Mouse (Mus musculus) kidney, embryonic 14.5 days (tissue): ENCODE measurements around the gene Plxna4. TPM values are rescaled to one million over a fixed set of nuclear protein-coding genes. Genes with fewer than 3 reads are reported as not detected.

Source experiments
- ATAC-seq: fragments of 200-750 bp; cut with Nextera tagmentation; 2 replicates; pipeline ENCODE4 v1.8.0; 2017; ENCODE audit warnings: moderate number of reproducible peaks, mild to moderate bottlenecking, moderate TSS enrichment, moderate library complexity; ENCODE audit not compliant: low FRiP score, low TSS enrichment
- H3K27ac ChIP-seq: fragments of 300-500 bp; sonication (generic); 2 replicates; pipeline ENCODE4 v1.5.1; 2014; ENCODE audit warnings: low read depth, mild to moderate bottlenecking, low read length, moderate library complexity, mixed read lengths
- H3K27me3 ChIP-seq: fragments of 300-500 bp; sonication (generic); 2 replicates; pipeline ENCODE4 v1.6.1; 2014; ENCODE audit warnings: mild to moderate bottlenecking, low read length; ENCODE audit not compliant: control insufficient read depth, insufficient read depth
- H3K36me3 ChIP-seq: fragments of 300-500 bp; sonication (generic); 2 replicates; pipeline ENCODE4 v1.6.1; 2014; ENCODE audit warnings: low read length, mixed read lengths; ENCODE audit not compliant: control insufficient read depth, insufficient read depth
- H3K4me1 ChIP-seq: fragments of 300-500 bp; sonication (generic); 2 replicates; pipeline ENCODE4 v1.6.1; 2014; ENCODE audit warnings: low read length, mixed read lengths; ENCODE audit not compliant: control insufficient read depth, insufficient read depth
- H3K4me2 ChIP-seq: fragments of 300-500 bp; sonication (generic); replicated peaks from 2 replicates; pipeline ENCODE4 v1.6.1; 2014; ENCODE audit warnings: low read depth, mild to moderate bottlenecking, low read length
- H3K4me3 ChIP-seq: fragments of 300-500 bp; sonication (generic); 2 replicates; pipeline ENCODE4 v1.5.1; 2014; ENCODE audit warnings: mild to moderate bottlenecking, low read length
- H3K9ac ChIP-seq: fragments of 300-500 bp; sonication (generic); 2 replicates; pipeline ENCODE4 v1.6.1; 2014; ENCODE audit warnings: low read depth, mild to moderate bottlenecking, low read length, moderate library complexity
- H3K9me3 ChIP-seq: fragments of 300-500 bp; sonication (generic); 2 replicates; pipeline ENCODE4 v1.6.1; 2016; ENCODE audit warnings: low read length; ENCODE audit not compliant: control insufficient read depth
- WGBS: fragments of 180-500 bp; shearing (Covaris S2); extraction: QIAGEN DNeasy Blood & Tissue Kit; methylation state at CpG from one replicate; pipeline ENCODE4 v1.1.7; 2014; 5-methylcytosine and 5-hydroxymethylcytosine counted together
- polyA plus RNA-seq: library from polyadenylated mRNA; unstranded; fragments of >200 nt; fragmentation: Nextera tagmentation; extraction: Ambion mirVana; gene quantifications from 2 replicates; pipeline ENCODE4 v1.2.1, GENCODE M21; 2014

The Plxna4 gene
- polyA plus RNA-seq, 1 experiment from 2014 or later = 1.2 TPM

- H3K4me2 ChIP-seq = no peak overlapping the region
- no peaks in the 10 kb centered on the region for H3K9me3 ChIP-seq
- 73% methylated on average over 8 of the region's 8 CpGs for WGBS
- ATAC-seq = no peak
- no peaks in the 10 kb centered on the region for H3K36me3 ChIP-seq
- H3K4me1 ChIP-seq = no peaks in the 10 kb centered on the region
- H3K4me3 ChIP-seq = no peak overlapping the region
- no peak overlapping the region for H3K9ac ChIP-seq
- no peaks in the 10 kb centered on the region for H3K27me3 ChIP-seq
- H3K27ac ChIP-seq = no peak overlapping the region
These were observed 138.6 kb downstream of the Plxna4 start for GRCm38 (mm10) chr6:32449237-32449963.

- Histone ChIP-seq H3K27me3 (no peaks in the 10 kb centered on the region), H3K4me1 (no peaks in the 10 kb centered on the region), H3K36me3 (no peaks in the 10 kb centered on the region), H3K27ac (no peak overlapping the region), H3K4me3 (no peak overlapping the region), H3K9me3 (no peaks in the 10 kb centered on the region), H3K9ac (no peak overlapping the region), H3K4me2 (no peak overlapping the region)
- 85% methylated on average over 3 of the region's 3 CpGs for whole genome bisulfite sequencing
- ATAC-seq = no peak
These were observed 139.2 kb downstream of the Plxna4 start for GRCm38 (mm10) chr6:32448787-32449186.

DNA sequence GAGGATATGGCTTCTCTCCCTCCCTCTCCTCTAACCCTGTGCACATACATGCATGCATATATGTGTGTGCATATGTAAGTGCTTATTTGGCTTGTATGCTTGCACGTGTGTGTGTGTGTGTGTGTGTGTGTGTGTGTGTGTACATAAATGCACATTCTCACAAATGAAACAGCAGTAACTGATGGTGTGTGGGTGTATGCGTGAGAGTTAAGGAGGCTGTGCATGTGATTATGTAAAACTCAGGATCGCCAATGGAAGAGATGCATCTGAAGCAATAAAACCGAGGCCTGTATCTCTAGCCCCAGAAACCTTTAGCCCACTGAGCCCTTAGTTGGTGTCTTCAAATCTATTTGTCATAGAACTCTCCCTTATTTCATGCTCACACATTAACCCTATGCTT is 141.7 kb downstream of the Plxna4 start:
- Histone ChIP-seq H3K9me3 (no peaks in the 10 kb centered on the region), H3K27me3 (no peaks in the 10 kb centered on the region), H3K36me3 (no peaks in the 10 kb centered on the region), H3K9ac (no peak overlapping the region), H3K4me3 (no peak overlapping the region), H3K27ac (no peak overlapping the region), H3K4me2 (no peak overlapping the region), H3K4me1 (no peaks in the 10 kb centered on the region)
- ATAC-seq = no peak
- 78% methylated on average over 4 of the region's 4 CpGs for WGBS

- Histone ChIP-seq H3K9ac (no peak overlapping the region), H3K9me3 (no peaks in the 10 kb centered on the region), H3K27me3 (no peaks in the 10 kb centered on the region), H3K4me1 (no peaks in the 10 kb centered on the region), H3K27ac (no peak overlapping the region), H3K4me3 (no peak overlapping the region), H3K36me3 (no peaks in the 10 kb centered on the region), H3K4me2 (no peak overlapping the region)
- 39% methylated on average over 2 of the region's 2 CpGs for whole genome bisulfite sequencing
- no peak for ATAC-seq
These were observed 142.7 kb downstream of the Plxna4 start for GRCm38 (mm10) chr6:32445246-32445645.

- H3K27me3 ChIP-seq = no peaks in the 10 kb centered on the region
- no peak overlapping the region for H3K27ac ChIP-seq
- H3K4me1 ChIP-seq = no peaks in the 10 kb centered on the region
- no peak overlapping the region for H3K9ac ChIP-seq
- H3K36me3 ChIP-seq = no peaks in the 10 kb centered on the region
- 73% methylated on average over 2 of the region's 2 CpGs for WGBS
- ATAC-seq = no peak
- no peak overlapping the region for H3K4me3 ChIP-seq
- no peak overlapping the region for H3K4me2 ChIP-seq
- H3K9me3 ChIP-seq = no peaks in the 10 kb centered on the region
These were observed 143.6 kb downstream of the Plxna4 start for GRCm38 (mm10) chr6:32444393-32444792.

- no peak for ATAC-seq
- no peaks in the 10 kb centered on the region for H3K9me3 ChIP-seq
- no peaks in the 10 kb centered on the region for H3K4me1 ChIP-seq
- H3K27me3 ChIP-seq = no peaks in the 10 kb centered on the region
- no peak overlapping the region for H3K4me3 ChIP-seq
- H3K36me3 ChIP-seq = no peaks in the 10 kb centered on the region
- 88% methylated on average over 1 of the region's 1 CpGs for WGBS
- no peak overlapping the region for H3K9ac ChIP-seq
- H3K4me2 ChIP-seq = no peak overlapping the region
- H3K27ac ChIP-seq = no peak overlapping the region
These were observed 144.3 kb downstream of the Plxna4 start for GRCm38 (mm10) chr6:32443679-32444078.

DNA sequence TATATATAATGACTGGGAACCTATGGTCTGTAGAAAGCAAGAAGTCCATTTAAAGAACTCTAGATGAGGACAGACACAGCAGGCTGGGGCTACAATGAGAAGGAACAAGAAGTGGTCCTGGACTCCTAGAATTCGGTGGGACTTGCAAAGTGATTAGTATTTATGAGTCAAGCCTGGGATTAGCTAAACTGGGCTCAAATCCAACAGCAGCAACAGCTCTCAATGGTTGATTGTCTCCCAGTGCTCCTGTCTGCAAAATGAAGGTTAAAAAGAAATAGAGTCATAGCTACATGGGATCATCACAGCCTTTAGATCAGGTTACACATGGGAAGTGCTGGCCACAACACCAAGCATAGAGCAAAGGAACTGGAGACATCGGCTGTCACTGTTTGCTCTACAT is 148.6 kb downstream of the Plxna4 start:
- no peaks in the 10 kb centered on the region for H3K9me3 ChIP-seq
- H3K27ac ChIP-seq = no peak overlapping the region
- no peaks in the 10 kb centered on the region for H3K36me3 ChIP-seq
- WGBS = 53% methylated on average over 2 of the region's 2 CpGs
- no peaks in the 10 kb centered on the region for H3K27me3 ChIP-seq
- ATAC-seq = no peak
- H3K4me3 ChIP-seq = no peak overlapping the region
- H3K9ac ChIP-seq = no peak overlapping the region
- no peaks in the 10 kb centered on the region for H3K4me1 ChIP-seq
- H3K4me2 ChIP-seq = no peak overlapping the region

DNA sequence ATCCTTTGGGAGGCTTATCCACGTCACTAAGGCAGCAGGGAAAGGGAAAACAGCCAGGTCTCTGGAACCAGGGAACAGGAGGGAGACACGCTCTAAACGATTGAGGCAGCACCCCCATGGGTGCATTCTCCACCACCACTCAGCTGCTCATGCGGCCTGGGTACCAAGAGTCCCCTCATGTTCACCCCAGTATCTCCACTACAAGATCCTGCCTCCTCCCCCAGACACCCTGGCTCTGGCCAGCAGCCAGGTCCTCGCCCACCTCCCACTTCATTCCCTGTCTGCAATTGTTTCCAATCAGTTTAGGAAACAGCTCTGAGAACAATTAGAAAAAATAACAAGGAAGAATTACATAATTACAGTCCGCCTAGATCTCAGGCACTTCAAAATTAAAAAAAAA is 150.8 kb downstream of the Plxna4 start:
- ATAC-seq = no peak
- 65% methylated on average over 6 of the region's 6 CpGs for WGBS

GRCm38 (mm10) chr6:32423124-32423523 is 164.9 kb downstream of the Plxna4 start:
- WGBS = 81% methylated on average over 2 of the region's 2 CpGs
- H3K36me3 ChIP-seq = no peaks in the 10 kb centered on the region
- H3K4me3 ChIP-seq = no peak overlapping the region
- ATAC-seq = no peak
- H3K9me3 ChIP-seq = no peaks in the 10 kb centered on the region
- no peak overlapping the region for H3K9ac ChIP-seq
- no peak overlapping the region for H3K27ac ChIP-seq
- H3K4me2 ChIP-seq = no peak overlapping the region
- no peaks in the 10 kb centered on the region for H3K27me3 ChIP-seq
- no peaks in the 10 kb centered on the region for H3K4me1 ChIP-seq

More for the DNA sequence above, 150.8 kb downstream of the Plxna4 start:
- Histone ChIP-seq H3K27me3 (no peaks in the 10 kb centered on the region), H3K36me3 (no peaks in the 10 kb centered on the region), H3K9me3 (no peaks in the 10 kb centered on the region), H3K4me2 (no peak overlapping the region), H3K9ac (no peak overlapping the region), H3K4me3 (no peak overlapping the region), H3K4me1 (no peaks in the 10 kb centered on the region), H3K27ac (no peak overlapping the region)
